Mouse (Mus musculus) ES-E14 (cell line): ENCODE measurements around the gene Sik3.

Experiments
- CHD2 ChIP-seq: IDR thresholded peaks from 2 replicates; pipeline ENCODE4 v1.6.1; 2014; ENCODE audit warnings: mild to moderate bottlenecking, low read depth, low read length, inconsistent platforms
- HCFC1 ChIP-seq: IDR thresholded peaks from 2 replicates; pipeline ENCODE4 v1.6.1; 2012; ENCODE audit warnings: low read length, inconsistent platforms, borderline replicate concordance; ENCODE audit not compliant: insufficient read depth
- MAFK ChIP-seq: IDR thresholded peaks from 2 replicates; pipeline ENCODE4 v1.6.1; 2014; ENCODE audit warnings: mild to moderate bottlenecking, low read depth, low read length, inconsistent platforms; ENCODE audit not compliant: insufficient read depth
- ZNF384 ChIP-seq: IDR thresholded peaks from 2 replicates; pipeline ENCODE4 v1.6.1; 2012; ENCODE audit warnings: low read depth, low read length, inconsistent platforms

GRCm38 (mm10) chr9:46272677-46273454 is 260.2 kb downstream of the Sik3 start, which contains the start of gene Zpr1:
- no peak for TF ChIP-seq CHD2
- no peak for TF ChIP-seq ZNF384
- no peak for TF ChIP-seq MAFK
- no peak; the same call in 1 of the 2 replicates for TF ChIP-seq HCFC1
